Mouse (Mus musculus): ENCODE data around the gene Comp. TPM values are rescaled to one million over a fixed set of nuclear protein-coding genes. Genes with fewer than 3 reads are reported as not detected.

The Comp gene
- 0.16 and 0.32 TPM in 2 replicates for polyA plus RNA-seq (2014; fragmentation: Nextera tagmentation; extraction: Ambion mirVana)

- Histone ChIP-seq H3K4me3 (ENCODE audit: low read depth, low read length) (peak within 1 kb of the TSS; percentile 31), H3K9ac (ENCODE audit: low read length) (peak within 1 kb of the TSS; percentile 22; the same call in 1 of the 2 replicates), H3K27me3 (ENCODE audit: control insufficient read depth, insufficient read depth, low read length) (peaks cover 73% of the 10 kb centered on the region), H3K27ac (ENCODE audit: low read depth, low read length) (no peak within 1 kb of the TSS), H3K36me3 (ENCODE audit: control insufficient read depth, insufficient read depth, low read length) (no peaks in the 10 kb centered on the region), H3K4me1 (ENCODE audit: control insufficient read depth, insufficient read depth, low read length) (peaks cover 12% of the 10 kb centered on the region), H3K4me2 (ENCODE audit: low read depth) (peak within 1 kb of the TSS; percentile 44), H3K9me3 (ENCODE audit: control insufficient read depth, low read length) (no peaks in the 10 kb centered on the region)
- 3% methylated on average over 47 of the region's 47 CpGs for WGBS
- ATAC-seq (ENCODE audit: insufficient read depth, low FRiP score, low TSS enrichment), result no peak
- no peak for DNase-seq (ENCODE audit: low spot score)
These were observed at the start of gene Comp for GRCm38 (mm10) chr8:70373397-70374317. Gene Comp, plus strand, starts transcription at chr8:70373558.

- H3K4me3 ChIP-seq (ENCODE audit: low read depth, low read length), result no peak overlapping the region
- H3K9me3 ChIP-seq (ENCODE audit: control insufficient read depth, low read length), result no peaks in the 10 kb centered on the region
- no peaks in the 10 kb centered on the region for H3K27me3 ChIP-seq (ENCODE audit: control insufficient read depth, insufficient read depth, low read length)
- 88% methylated on average over 3 of the region's 3 CpGs for WGBS
- no peaks in the 10 kb centered on the region for H3K4me1 ChIP-seq (ENCODE audit: control insufficient read depth, insufficient read depth, low read length)
- H3K27ac ChIP-seq (ENCODE audit: low read depth, low read length), result no peak overlapping the region
- H3K36me3 ChIP-seq (ENCODE audit: control insufficient read depth, insufficient read depth, low read length), result 0 out of 2 replicates have a peak, but pooled peaks cover 2% of the 10 kb centered on the region
- H3K9ac ChIP-seq (ENCODE audit: low read length), result no peak overlapping the region
- no peak overlapping the region for H3K4me2 ChIP-seq (ENCODE audit: low read depth)
- DNase-seq (ENCODE audit: low spot score) (no peak), ATAC-seq (ENCODE audit: insufficient read depth, low FRiP score, low TSS enrichment) (no peak)
These were observed 49.6 kb upstream of the Comp start for GRCm38 (mm10) chr8:70323716-70324115.

- Histone ChIP-seq H3K4me2 (ENCODE audit: low read depth) (no peak overlapping the region), H3K9me3 (ENCODE audit: control insufficient read depth, low read length) (no peaks in the 10 kb centered on the region), H3K4me1 (ENCODE audit: control insufficient read depth, insufficient read depth, low read length) (peaks cover 23% of the 10 kb centered on the region), H3K4me3 (ENCODE audit: low read depth, low read length) (no peak overlapping the region), H3K27me3 (ENCODE audit: control insufficient read depth, insufficient read depth, low read length) (no peaks in the 10 kb centered on the region), H3K36me3 (ENCODE audit: control insufficient read depth, insufficient read depth, low read length) (0 out of 2 replicates have a peak, but pooled peaks cover 2% of the 10 kb centered on the region), H3K9ac (ENCODE audit: low read length) (no peak overlapping the region), H3K27ac (ENCODE audit: low read depth, low read length) (no peak overlapping the region)
- ATAC-seq (ENCODE audit: insufficient read depth, low FRiP score, low TSS enrichment), result no peak
- DNase-seq (ENCODE audit: low spot score), result no peak
- 91% methylated on average over 6 of the region's 6 CpGs for WGBS
These were observed 45.8 kb upstream of the Comp start for GRCm38 (mm10) chr8:70327512-70327911.

GRCm38 (mm10) chr8:70329124-70329834 is 44.1 kb upstream of the Comp start, which contains the start of gene Gdf1:
Gene Gdf1, plus strand, starts transcription at chr8:70329817.
- Histone ChIP-seq H3K4me2 (ENCODE audit: low read depth) (peak within 1 kb of the TSS; percentile 33), H3K9me3 (ENCODE audit: control insufficient read depth, low read length) (no peaks in the 10 kb centered on the region), H3K4me1 (ENCODE audit: control insufficient read depth, insufficient read depth, low read length) (peaks cover 23% of the 10 kb centered on the region), H3K9ac (ENCODE audit: low read length) (peak within 1 kb of the TSS; percentile 26; the same call in 1 of the 2 replicates), H3K27me3 (ENCODE audit: control insufficient read depth, insufficient read depth, low read length) (no peaks in the 10 kb centered on the region), H3K27ac (ENCODE audit: low read depth, low read length) (no peak within 1 kb of the TSS), H3K36me3 (ENCODE audit: control insufficient read depth, insufficient read depth, low read length) (peaks cover 12% of the 10 kb centered on the region), H3K4me3 (ENCODE audit: low read depth, low read length) (peak within 1 kb of the TSS; percentile 15)
- 21% methylated on average over 14 of the region's 14 CpGs for WGBS
- ATAC-seq (ENCODE audit: insufficient read depth, low FRiP score, low TSS enrichment), result no peak
- DNase-seq (ENCODE audit: low spot score), result peak; percentile 20

GRCm38 (mm10) chr8:70329835-70330740 is 43.3 kb upstream of the Comp start:
- ATAC-seq (ENCODE audit: insufficient read depth, low FRiP score, low TSS enrichment) (peak; percentile 37), DNase-seq (ENCODE audit: low spot score) (peak; percentile 26)
- WGBS, result 2% methylated on average over 45 of the region's 45 CpGs
- peak overlapping the region; percentile 33 for H3K4me2 ChIP-seq (ENCODE audit: low read depth)
- H3K4me3 ChIP-seq (ENCODE audit: low read depth, low read length), result peak overlapping the region; percentile 15
- no peaks in the 10 kb centered on the region for H3K27me3 ChIP-seq (ENCODE audit: control insufficient read depth, insufficient read depth, low read length)
- peaks cover 23% of the 10 kb centered on the region for H3K4me1 ChIP-seq (ENCODE audit: control insufficient read depth, insufficient read depth, low read length)
- H3K27ac ChIP-seq (ENCODE audit: low read depth, low read length), result no peak overlapping the region
- H3K36me3 ChIP-seq (ENCODE audit: control insufficient read depth, insufficient read depth, low read length), result peaks cover 18% of the 10 kb centered on the region
- peak overlapping the region; percentile 26; the same call in 1 of the 2 replicates for H3K9ac ChIP-seq (ENCODE audit: low read length)
- H3K9me3 ChIP-seq (ENCODE audit: control insufficient read depth, low read length), result no peaks in the 10 kb centered on the region

GRCm38 (mm10) chr8:70330741-70331364 is 42.5 kb upstream of the Comp start:
- H3K36me3 ChIP-seq (ENCODE audit: control insufficient read depth, insufficient read depth, low read length), result peaks cover 22% of the 10 kb centered on the region
- no peaks in the 10 kb centered on the region for H3K27me3 ChIP-seq (ENCODE audit: control insufficient read depth, insufficient read depth, low read length)
- H3K27ac ChIP-seq (ENCODE audit: low read depth, low read length), result no peak overlapping the region
- H3K4me1 ChIP-seq (ENCODE audit: control insufficient read depth, insufficient read depth, low read length), result peaks cover 23% of the 10 kb centered on the region
- DNase-seq (ENCODE audit: low spot score), result peak; percentile 83
- no peaks in the 10 kb centered on the region for H3K9me3 ChIP-seq (ENCODE audit: control insufficient read depth, low read length)
- peak overlapping the region; percentile 33 for H3K4me2 ChIP-seq (ENCODE audit: low read depth)
- peak overlapping the region; percentile 15; the same call in 1 of the 2 replicates for H3K4me3 ChIP-seq (ENCODE audit: low read depth, low read length)
- peak; percentile 73 for ATAC-seq (ENCODE audit: insufficient read depth, low FRiP score, low TSS enrichment)
- no peak overlapping the region for H3K9ac ChIP-seq (ENCODE audit: low read length)
- 22% methylated on average over 53 of the region's 53 CpGs for WGBS

- Histone ChIP-seq H3K27ac (ENCODE audit: low read depth, low read length) (no peak overlapping the region), H3K36me3 (ENCODE audit: control insufficient read depth, insufficient read depth, low read length) (peaks cover 26% of the 10 kb centered on the region), H3K4me3 (ENCODE audit: low read depth, low read length) (no peak overlapping the region), H3K4me1 (ENCODE audit: control insufficient read depth, insufficient read depth, low read length) (peaks cover 23% of the 10 kb centered on the region), H3K27me3 (ENCODE audit: control insufficient read depth, insufficient read depth, low read length) (no peaks in the 10 kb centered on the region), H3K9me3 (ENCODE audit: control insufficient read depth, low read length) (no peaks in the 10 kb centered on the region), H3K9ac (ENCODE audit: low read length) (no peak overlapping the region), H3K4me2 (ENCODE audit: low read depth) (no peak overlapping the region)
- WGBS, result 74% methylated on average over 19 of the region's 19 CpGs
- DNase-seq (ENCODE audit: low spot score) (peak; percentile 29), ATAC-seq (ENCODE audit: insufficient read depth, low FRiP score, low TSS enrichment) (no peak)
These were observed 41.8 kb upstream of the Comp start for GRCm38 (mm10) chr8:70331526-70331925.
